Mouse (Mus musculus) thymus, postnatal 36 days (tissue): Measurements from ENCODE around the gene Fgf11.

Experiments
- DNase-seq, 2 experiments: peaks; one replicate each; pipeline ENCODE4 v3.0.0; 2022; ENCODE audit warnings: mixed read lengths in 2 of 2

The Fgf11 gene

DNA sequence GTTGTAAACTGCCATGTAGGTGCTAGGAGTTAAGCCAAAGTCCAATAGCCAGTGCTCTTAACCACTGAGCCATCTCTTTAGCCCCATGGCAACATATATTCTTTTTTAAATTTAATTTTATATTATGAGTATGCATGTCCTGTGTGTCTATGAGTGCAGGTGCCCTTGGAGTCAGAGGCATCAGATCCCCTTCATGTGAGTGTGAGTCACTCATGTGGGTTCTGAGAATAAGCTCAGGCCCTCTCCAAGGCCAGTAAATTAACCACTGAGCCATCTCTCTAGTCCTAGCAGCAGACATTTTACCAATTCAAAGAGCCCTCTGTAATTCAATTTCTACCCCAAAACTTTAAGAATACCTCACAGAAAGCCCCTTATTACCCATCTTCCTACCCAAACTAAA, 49.0 kb downstream of the Fgf11 start:
- DNase-seq = no peak

- no peak for DNase-seq
Observed at GRCm38 (mm10) chr11:69751635-69752034, 50.0 kb downstream of the Fgf11 start.
